Mouse (Mus musculus): ENCODE data around the gene Dpf3. TPM values are rescaled to one million over a fixed set of nuclear protein-coding genes. Genes with fewer than 3 reads are reported as not detected.
A peak's percentile ranks its signal among the peaks of the same experiment; 100 is the strongest.

Gene Dpf3
- polyA plus RNA-seq, 1 experiment from 2014 or later: 6.1 TPM

DNA sequence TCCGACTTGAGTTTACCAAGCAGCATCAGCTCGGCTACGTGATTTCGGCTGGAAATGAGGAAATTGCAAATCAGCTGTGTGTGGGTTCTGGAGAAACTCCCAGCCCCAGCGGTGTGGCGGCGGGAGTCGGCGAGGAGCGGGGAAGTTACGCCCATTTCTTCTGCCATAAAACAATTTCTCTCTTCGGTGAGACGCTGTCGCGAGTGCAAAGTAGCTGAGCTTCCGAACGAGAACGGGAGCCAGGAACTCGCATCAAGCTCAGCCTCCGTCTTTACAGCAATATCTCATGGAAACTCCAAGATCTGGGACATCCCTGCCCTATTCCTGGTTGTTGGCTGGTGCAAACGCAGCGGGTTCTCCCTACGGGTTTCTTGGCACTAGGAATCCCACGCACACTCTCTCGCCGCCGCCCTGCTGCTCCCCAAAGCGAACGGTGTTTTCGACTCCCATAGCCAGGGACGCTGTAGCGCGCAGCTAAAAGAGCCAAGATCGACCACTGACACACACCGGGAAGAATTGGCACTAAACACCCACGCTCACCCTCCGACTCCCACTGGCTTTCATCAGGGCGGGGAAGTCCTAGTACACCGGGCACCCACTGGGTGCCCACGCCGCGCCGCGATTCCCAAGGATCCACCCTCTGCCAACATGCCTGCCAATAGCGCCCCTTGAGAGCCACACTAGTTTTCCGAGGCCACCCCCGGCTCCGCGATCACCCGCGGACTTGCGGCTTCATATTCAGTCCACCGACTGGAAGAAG, 1.4 kb downstream of the Dpf3 start:
- Histone ChIP-seq H3K4me2 (ENCODE audit: low read depth, low read length) (peak overlapping the region; percentile 100), H3K9ac (ENCODE audit: low read depth, low read length) (peak overlapping the region; percentile 68), H3K4me3 (ENCODE audit: low read depth, low read length) (peak overlapping the region; percentile 68), H3K27me3 (replicated peaks; ENCODE audit: control insufficient read depth, insufficient read depth, low read length) (peaks cover 36% of the 10 kb centered on the region), H3K27ac (replicated peaks; ENCODE audit: low read depth, low read length) (no peak overlapping the region), H3K9me3 (ENCODE audit: control insufficient read depth, low read length) (peaks cover 2% of the 10 kb centered on the region; the same call in 1 of the 2 replicates), H3K4me1 (ENCODE audit: control insufficient read depth, insufficient read depth, low read length) (peaks cover 22% of the 10 kb centered on the region), H3K36me3 (ENCODE audit: control insufficient read depth, insufficient read depth, low read length) (no peaks in the 10 kb centered on the region)
- DNase-seq (ENCODE audit: low spot score): peak; percentile 42
- no peak for ATAC-seq (ENCODE audit: low read depth)
- WGBS: under 1% methylated on average over 48 of the region's 53 CpGs

DNA sequence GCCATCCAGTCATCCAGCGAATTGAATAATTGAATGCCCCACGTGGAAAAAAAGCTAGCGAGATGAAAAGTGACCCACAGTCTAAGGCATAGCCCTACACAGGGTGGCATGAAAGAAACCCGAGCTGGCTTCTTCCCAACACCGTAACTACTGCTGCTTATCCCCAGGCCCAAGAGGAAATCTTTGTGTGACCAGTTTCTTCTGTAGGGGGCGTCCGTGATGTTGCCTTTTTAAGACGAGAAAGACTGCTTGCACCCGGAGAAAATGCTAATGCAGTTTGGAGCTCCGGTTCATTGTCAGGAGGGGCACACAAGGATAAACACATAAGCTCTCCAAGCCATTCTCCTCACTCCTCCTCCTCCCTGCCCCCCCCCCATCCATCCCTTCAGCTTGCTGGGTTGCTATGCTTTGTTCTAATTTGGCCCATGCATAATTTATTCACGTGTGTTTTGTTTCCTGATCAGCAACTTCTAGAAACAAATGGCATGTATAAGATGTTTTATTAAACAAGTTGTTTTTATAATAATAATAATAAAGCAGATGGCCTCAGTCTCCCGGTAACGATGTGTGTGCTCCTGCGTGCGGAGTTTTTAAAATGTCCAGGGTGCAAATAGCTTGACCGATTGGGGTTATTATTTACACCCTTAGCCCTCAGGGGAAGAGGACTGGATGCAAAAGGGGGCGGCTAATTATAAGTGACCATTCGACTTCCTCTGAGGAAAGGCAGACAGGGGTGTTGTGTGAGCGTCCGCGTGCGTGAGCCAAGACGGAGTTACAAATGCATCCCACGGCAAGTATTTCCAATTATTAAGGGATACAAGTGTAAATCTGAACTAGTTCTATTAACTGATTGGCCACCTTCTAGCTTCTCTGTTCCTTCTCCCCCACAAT, 2.4 kb downstream of the Dpf3 start:
- H3K9ac ChIP-seq (ENCODE audit: low read depth, low read length): peak overlapping the region; percentile 68; the same call in 1 of the 2 replicates
- H3K4me2 ChIP-seq (ENCODE audit: low read depth, low read length): peak overlapping the region; percentile 100
- whole genome bisulfite sequencing: 1% methylated on average over 24 of the region's 24 CpGs
- H3K4me3 ChIP-seq (ENCODE audit: low read depth, low read length): peak overlapping the region; percentile 68
- peak; percentile 42 for DNase-seq (ENCODE audit: low spot score)
- H3K4me1 ChIP-seq (ENCODE audit: control insufficient read depth, insufficient read depth, low read length): peaks cover 22% of the 10 kb centered on the region
- H3K36me3 ChIP-seq (ENCODE audit: control insufficient read depth, insufficient read depth, low read length): no peaks in the 10 kb centered on the region
- no peaks in the 10 kb centered on the region for H3K9me3 ChIP-seq (ENCODE audit: control insufficient read depth, low read length)
- H3K27ac ChIP-seq (replicated peaks; ENCODE audit: low read depth, low read length): no peak overlapping the region
- no peak for ATAC-seq (ENCODE audit: low read depth)
- peaks cover 36% of the 10 kb centered on the region for H3K27me3 ChIP-seq (replicated peaks; ENCODE audit: control insufficient read depth, insufficient read depth, low read length)

DNA sequence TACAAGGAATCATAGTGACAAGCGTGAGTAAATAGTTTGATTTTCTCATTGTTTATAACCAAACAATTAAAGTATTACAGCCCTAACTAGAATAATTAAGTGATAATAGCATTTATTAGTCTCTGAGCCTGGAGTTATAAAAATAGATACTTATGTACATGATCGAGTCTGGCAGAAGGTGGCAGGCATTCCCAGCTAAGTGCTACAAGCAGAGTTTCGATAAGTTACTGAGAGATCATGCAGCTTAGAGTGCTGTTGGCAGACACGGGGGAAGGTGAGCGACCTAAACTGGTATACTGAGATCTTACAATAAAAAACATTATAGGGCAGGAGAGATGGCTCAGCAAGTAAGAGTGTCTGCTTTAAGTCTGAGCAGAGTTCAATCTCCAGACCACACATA, 3.9 kb downstream of the Dpf3 start:
- no peak overlapping the region for H3K9ac ChIP-seq (ENCODE audit: low read depth, low read length)
- WGBS: 67% methylated on average over 5 of the region's 5 CpGs
- no peak overlapping the region for H3K4me3 ChIP-seq (ENCODE audit: low read depth, low read length)
- no peaks in the 10 kb centered on the region for H3K9me3 ChIP-seq (ENCODE audit: control insufficient read depth, low read length)
- H3K36me3 ChIP-seq (ENCODE audit: control insufficient read depth, insufficient read depth, low read length): no peaks in the 10 kb centered on the region
- H3K4me2 ChIP-seq (ENCODE audit: low read depth, low read length): no peak overlapping the region
- DNase-seq (ENCODE audit: low spot score) (no peak), ATAC-seq (ENCODE audit: low read depth) (no peak)
- H3K27me3 ChIP-seq (replicated peaks; ENCODE audit: control insufficient read depth, insufficient read depth, low read length): peaks cover 27% of the 10 kb centered on the region
- H3K4me1 ChIP-seq (ENCODE audit: control insufficient read depth, insufficient read depth, low read length): peaks cover 20% of the 10 kb centered on the region
- H3K27ac ChIP-seq (replicated peaks; ENCODE audit: low read depth, low read length): no peak overlapping the region

DNA sequence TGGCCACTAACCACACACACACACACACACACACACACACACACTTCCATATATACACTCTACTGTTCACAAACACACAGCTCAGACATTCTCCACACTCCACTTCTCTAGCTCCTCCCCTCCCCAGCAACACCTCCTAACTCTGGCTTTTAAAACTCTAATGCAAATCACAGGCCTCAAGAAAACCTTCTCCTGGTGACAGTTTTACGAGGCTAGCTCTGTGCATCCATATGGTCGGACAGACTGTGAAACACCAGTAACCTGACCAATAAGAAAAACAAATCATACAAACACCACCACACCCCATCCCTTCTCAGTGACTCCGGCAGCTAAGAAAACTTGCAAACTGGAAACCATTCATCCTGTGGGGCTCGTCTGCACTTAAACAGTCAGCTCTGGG, 6.1 kb downstream of the Dpf3 start:
- WGBS: 50% methylated on average over 4 of the region's 4 CpGs
- no peak for DNase-seq (ENCODE audit: low spot score)
- H3K4me1 ChIP-seq (ENCODE audit: control insufficient read depth, insufficient read depth, low read length): peaks cover 12% of the 10 kb centered on the region

DNA sequence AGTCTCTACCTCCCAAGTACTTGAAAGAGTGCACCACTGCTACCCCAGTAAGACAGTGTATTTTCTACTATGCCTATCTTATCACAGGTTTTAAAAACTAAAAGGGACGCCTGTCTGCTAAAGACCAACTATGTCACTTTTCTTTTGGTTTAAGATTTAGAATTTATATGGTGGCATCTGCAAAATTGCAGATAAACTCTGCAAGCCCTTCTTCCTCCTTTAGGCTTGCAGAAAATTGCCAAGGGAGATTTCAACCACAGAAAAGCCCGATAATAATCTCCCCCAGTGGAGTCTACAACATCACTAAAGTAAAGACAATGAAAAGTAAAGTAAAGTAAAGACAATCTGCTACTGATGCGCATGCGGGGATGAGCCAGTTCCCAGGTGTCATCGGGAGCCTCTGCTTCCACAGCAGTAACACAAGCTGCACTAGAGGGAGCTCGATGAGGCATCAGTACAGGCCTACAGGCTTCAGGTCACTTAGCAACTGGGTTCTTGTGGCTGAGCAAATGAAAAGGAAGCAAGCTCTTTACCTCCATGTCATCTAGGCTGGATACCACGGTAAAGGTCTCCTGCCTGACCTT, 7.6 kb downstream of the Dpf3 start:
- H3K9ac ChIP-seq (ENCODE audit: low read depth, low read length): no peak overlapping the region
- no peaks in the 10 kb centered on the region for H3K36me3 ChIP-seq (ENCODE audit: control insufficient read depth, insufficient read depth, low read length)
- peaks cover 2% of the 10 kb centered on the region; the same call in 1 of the 2 replicates for H3K4me1 ChIP-seq (ENCODE audit: control insufficient read depth, insufficient read depth, low read length)
- H3K4me2 ChIP-seq (ENCODE audit: low read depth, low read length): no peak overlapping the region
- no peak overlapping the region for H3K27ac ChIP-seq (replicated peaks; ENCODE audit: low read depth, low read length)
- DNase-seq (ENCODE audit: low spot score) (no peak), ATAC-seq (ENCODE audit: low read depth) (no peak)
- peaks cover 11% of the 10 kb centered on the region for H3K27me3 ChIP-seq (replicated peaks; ENCODE audit: control insufficient read depth, insufficient read depth, low read length)
- H3K4me3 ChIP-seq (ENCODE audit: low read depth, low read length): no peak overlapping the region
- 69% methylated on average over 7 of the region's 7 CpGs for WGBS
- H3K9me3 ChIP-seq (ENCODE audit: control insufficient read depth, low read length): no peaks in the 10 kb centered on the region

More for the DNA sequence above, 6.1 kb downstream of the Dpf3 start:
- no peak overlapping the region for H3K4me3 ChIP-seq (ENCODE audit: low read depth, low read length)
- H3K9ac ChIP-seq (ENCODE audit: low read depth, low read length): no peak overlapping the region
- H3K9me3 ChIP-seq (ENCODE audit: control insufficient read depth, low read length): no peaks in the 10 kb centered on the region
- peaks cover 21% of the 10 kb centered on the region for H3K27me3 ChIP-seq (replicated peaks; ENCODE audit: control insufficient read depth, insufficient read depth, low read length)
- no peaks in the 10 kb centered on the region for H3K36me3 ChIP-seq (ENCODE audit: control insufficient read depth, insufficient read depth, low read length)
- H3K27ac ChIP-seq (replicated peaks; ENCODE audit: low read depth, low read length): no peak overlapping the region
- H3K4me2 ChIP-seq (ENCODE audit: low read depth, low read length): no peak overlapping the region
- no peak for ATAC-seq (ENCODE audit: low read depth)

DNA sequence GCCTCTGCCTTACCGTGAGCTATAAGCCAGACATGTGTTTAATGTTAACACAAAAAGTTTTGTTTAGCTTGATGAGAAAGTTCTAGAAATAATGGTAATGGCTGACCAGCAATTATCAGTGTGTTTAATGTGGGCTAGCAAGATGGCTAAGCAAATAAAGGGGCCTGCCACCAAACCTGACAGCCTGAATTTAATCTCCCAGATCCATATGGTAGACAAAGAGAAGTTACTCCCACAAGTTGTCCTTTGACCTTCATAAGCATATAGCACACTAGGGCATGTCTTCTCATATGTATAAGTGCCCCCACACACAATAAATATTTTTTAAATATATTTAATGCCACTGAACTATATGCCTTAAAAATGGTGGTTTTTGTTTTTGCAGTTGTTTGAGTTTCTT, 8.4 kb downstream of the Dpf3 start:
- Histone ChIP-seq H3K27ac (replicated peaks; ENCODE audit: low read depth, low read length) (no peak overlapping the region), H3K9ac (ENCODE audit: low read depth, low read length) (no peak overlapping the region), H3K9me3 (ENCODE audit: control insufficient read depth, low read length) (no peaks in the 10 kb centered on the region), H3K4me1 (ENCODE audit: control insufficient read depth, insufficient read depth, low read length) (no peaks in the 10 kb centered on the region), H3K4me3 (ENCODE audit: low read depth, low read length) (no peak overlapping the region), H3K36me3 (ENCODE audit: control insufficient read depth, insufficient read depth, low read length) (no peaks in the 10 kb centered on the region), H3K27me3 (replicated peaks; ENCODE audit: control insufficient read depth, insufficient read depth, low read length) (peaks cover 3% of the 10 kb centered on the region; the same call in 1 of the 2 replicates), H3K4me2 (ENCODE audit: low read depth, low read length) (no peak overlapping the region)
- DNase-seq (ENCODE audit: low spot score) (no peak), ATAC-seq (ENCODE audit: low read depth) (no peak)
- WGBS: 57% methylated on average over 1 of the region's 1 CpGs

DNA sequence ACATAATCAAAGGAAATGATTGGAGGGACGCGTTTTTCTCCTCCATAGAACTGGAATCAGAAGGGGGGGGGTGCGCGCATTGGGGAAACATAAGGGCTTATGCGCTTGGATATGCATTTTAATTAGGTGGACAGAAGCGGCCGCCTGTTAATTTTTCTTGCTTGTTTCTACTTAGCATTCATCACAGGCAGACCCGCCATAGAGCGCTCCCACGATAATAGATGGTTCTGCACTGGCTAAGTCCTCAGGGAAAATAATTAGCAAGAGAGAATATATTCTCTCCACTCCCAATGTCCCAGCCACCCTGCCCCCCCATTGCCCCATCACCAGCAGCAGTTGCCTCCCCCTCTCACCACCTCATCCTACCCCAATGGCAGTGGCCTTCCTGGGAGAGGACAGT, 11.2 kb downstream of the Dpf3 start:
- no peak overlapping the region for H3K4me2 ChIP-seq (ENCODE audit: low read depth, low read length)
- DNase-seq (ENCODE audit: low spot score) (no peak), ATAC-seq (ENCODE audit: low read depth) (no peak)
- H3K36me3 ChIP-seq (ENCODE audit: control insufficient read depth, insufficient read depth, low read length): no peaks in the 10 kb centered on the region
- H3K9me3 ChIP-seq (ENCODE audit: control insufficient read depth, low read length): no peaks in the 10 kb centered on the region
- H3K27me3 ChIP-seq (replicated peaks; ENCODE audit: control insufficient read depth, insufficient read depth, low read length): no peaks in the 10 kb centered on the region
- no peaks in the 10 kb centered on the region for H3K4me1 ChIP-seq (ENCODE audit: control insufficient read depth, insufficient read depth, low read length)
- H3K9ac ChIP-seq (ENCODE audit: low read depth, low read length): no peak overlapping the region
- WGBS: 75% methylated on average over 10 of the region's 10 CpGs
- no peak overlapping the region for H3K27ac ChIP-seq (replicated peaks; ENCODE audit: low read depth, low read length)
- H3K4me3 ChIP-seq (ENCODE audit: low read depth, low read length): no peak overlapping the region

DNA sequence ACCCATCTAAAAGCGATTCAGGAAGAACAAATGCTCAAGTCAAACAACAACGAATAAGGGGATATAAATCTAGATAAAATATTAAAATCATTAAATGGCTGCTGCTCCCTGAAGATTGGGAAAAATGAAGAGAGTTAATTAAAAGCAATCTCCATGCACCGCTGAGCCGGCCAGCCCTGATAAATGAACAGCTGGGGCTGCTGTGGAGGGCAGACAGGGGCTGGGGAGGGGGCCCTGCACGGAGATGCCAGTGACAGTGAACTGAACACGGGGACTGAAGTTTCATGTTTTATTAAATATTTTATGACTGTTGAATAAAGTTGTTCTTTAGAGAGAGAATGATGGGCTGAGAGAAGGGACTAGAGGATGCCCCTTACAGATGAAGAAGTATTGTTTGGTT, 12.1 kb downstream of the Dpf3 start:
- 51% methylated on average over 6 of the region's 6 CpGs for WGBS
- H3K4me3 ChIP-seq (ENCODE audit: low read depth, low read length): no peak overlapping the region
- no peak overlapping the region for H3K27ac ChIP-seq (replicated peaks; ENCODE audit: low read depth, low read length)
- DNase-seq (ENCODE audit: low spot score) (no peak), ATAC-seq (ENCODE audit: low read depth) (no peak)
- no peaks in the 10 kb centered on the region for H3K9me3 ChIP-seq (ENCODE audit: control insufficient read depth, low read length)
- no peaks in the 10 kb centered on the region for H3K4me1 ChIP-seq (ENCODE audit: control insufficient read depth, insufficient read depth, low read length)
- no peak overlapping the region for H3K9ac ChIP-seq (ENCODE audit: low read depth, low read length)
- H3K36me3 ChIP-seq (ENCODE audit: control insufficient read depth, insufficient read depth, low read length): no peaks in the 10 kb centered on the region
- no peaks in the 10 kb centered on the region for H3K27me3 ChIP-seq (replicated peaks; ENCODE audit: control insufficient read depth, insufficient read depth, low read length)
- no peak overlapping the region for H3K4me2 ChIP-seq (ENCODE audit: low read depth, low read length)

Measured in embryonic facial prominence, embryonic 14.5 days (tissue).